Mouse (Mus musculus): ENCODE results near the gene Lrp6. TPM values are rescaled to one million over a fixed set of nuclear protein-coding genes. Genes with fewer than 3 reads are reported as not detected.
A peak's percentile ranks its signal among the peaks of the same experiment; 100 is the strongest.

Lrp6 gene
- polyA plus RNA-seq, 1 experiment: 31.5 TPM

DNA sequence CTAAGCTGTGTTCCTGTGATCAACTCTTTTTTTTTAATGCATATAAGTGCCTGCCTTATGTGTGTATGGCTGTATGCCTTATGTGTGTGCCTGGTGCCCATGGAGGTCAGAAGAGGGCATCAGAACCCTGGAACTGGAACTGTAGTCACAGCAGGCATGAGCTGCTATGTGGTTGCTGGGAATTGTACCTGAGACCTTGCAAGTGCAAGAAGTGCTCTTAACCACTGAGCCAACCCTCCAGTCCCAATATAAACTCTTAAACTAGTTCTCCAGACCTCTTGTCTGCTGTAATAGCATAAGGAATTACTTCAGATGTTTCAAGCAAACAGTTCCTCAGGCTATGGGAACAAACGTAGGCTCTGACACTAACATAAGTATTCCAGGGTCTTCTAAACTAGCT lies 16.4 kb downstream of the Lrp6 start:
- no peak for TF ChIP-seq CTCF (IDR thresholded peaks at IDR 0.05; ENCODE audit: borderline replicate concordance, extremely low read depth, insufficient read depth, insufficient read length)
- no peak for TF ChIP-seq POLR2A (IDR thresholded peaks at IDR 0.05; ENCODE audit: borderline replicate concordance, extremely low read depth, insufficient read depth, insufficient read length, poor library complexity, severe bottlenecking)
- DNase-seq (ENCODE audit: low read depth): no peak

- TF ChIP-seq POLR2A (IDR thresholded peaks at IDR 0.05; ENCODE audit: borderline replicate concordance, extremely low read depth, insufficient read depth, insufficient read length, poor library complexity, severe bottlenecking) (no peak), CTCF (IDR thresholded peaks at IDR 0.05; ENCODE audit: borderline replicate concordance, extremely low read depth, insufficient read depth, insufficient read length) (no peak)
- no peak for DNase-seq (ENCODE audit: low read depth)
Measured at GRCm38 (mm10) chr6:134544843-134545242, 21.9 kb downstream of the Lrp6 start.

GRCm38 (mm10) chr6:134544093-134544492 lies 22.7 kb downstream of the Lrp6 start:
- TF ChIP-seq CTCF (IDR thresholded peaks at IDR 0.05; ENCODE audit: borderline replicate concordance, extremely low read depth, insufficient read depth, insufficient read length): no peak
- no peak for TF ChIP-seq POLR2A (IDR thresholded peaks at IDR 0.05; ENCODE audit: borderline replicate concordance, extremely low read depth, insufficient read depth, insufficient read length, poor library complexity, severe bottlenecking)
- DNase-seq (ENCODE audit: low read depth): no peak

GRCm38 (mm10) chr6:134543607-134544006 lies 23.2 kb downstream of the Lrp6 start:
- no peak for TF ChIP-seq CTCF (IDR thresholded peaks at IDR 0.05; ENCODE audit: borderline replicate concordance, extremely low read depth, insufficient read depth, insufficient read length)
- TF ChIP-seq POLR2A (IDR thresholded peaks at IDR 0.05; ENCODE audit: borderline replicate concordance, extremely low read depth, insufficient read depth, insufficient read length, poor library complexity, severe bottlenecking): no peak

GRCm38 (mm10) chr6:134542374-134542773 lies 24.4 kb downstream of the Lrp6 start:
- TF ChIP-seq POLR2A (IDR thresholded peaks at IDR 0.05; ENCODE audit: borderline replicate concordance, extremely low read depth, insufficient read depth, insufficient read length, poor library complexity, severe bottlenecking) (no peak), CTCF (IDR thresholded peaks at IDR 0.05; ENCODE audit: borderline replicate concordance, extremely low read depth, insufficient read depth, insufficient read length) (no peak)
- DNase-seq (ENCODE audit: low read depth): no peak

More at GRCm38 (mm10) chr6:134543607-134544006, 23.2 kb downstream of the Lrp6 start:
- DNase-seq (ENCODE audit: low read depth): no peak

DNA sequence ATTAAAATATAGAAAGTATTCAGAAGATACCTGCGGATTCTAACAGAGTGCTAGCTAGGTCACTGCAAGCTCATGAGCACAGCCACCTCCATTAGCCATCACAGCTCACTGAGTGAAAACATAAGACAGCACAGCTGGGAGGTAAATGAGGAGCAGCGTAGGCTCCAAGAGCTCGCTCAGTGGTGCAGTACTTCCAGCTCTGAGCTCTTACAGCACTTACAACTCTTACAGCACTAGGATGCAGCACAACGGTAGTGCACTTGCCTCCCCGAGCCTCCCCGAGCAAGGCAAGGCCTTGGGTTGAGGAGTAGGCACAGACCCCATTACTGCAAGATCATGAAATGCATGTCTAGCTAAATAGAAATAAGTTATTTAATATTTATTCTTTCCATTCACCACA lies 26.6 kb downstream of the Lrp6 start:
- no peak for DNase-seq (ENCODE audit: low read depth)
- TF ChIP-seq POLR2A (IDR thresholded peaks at IDR 0.05; ENCODE audit: borderline replicate concordance, extremely low read depth, insufficient read depth, insufficient read length, poor library complexity, severe bottlenecking) (no peak), CTCF (IDR thresholded peaks at IDR 0.05; ENCODE audit: borderline replicate concordance, extremely low read depth, insufficient read depth, insufficient read length) (no peak)

- no peak for TF ChIP-seq CTCF (IDR thresholded peaks at IDR 0.05; ENCODE audit: borderline replicate concordance, extremely low read depth, insufficient read depth, insufficient read length)
- no peak for TF ChIP-seq POLR2A (IDR thresholded peaks at IDR 0.05; ENCODE audit: borderline replicate concordance, extremely low read depth, insufficient read depth, insufficient read length, poor library complexity, severe bottlenecking)
- no peak for DNase-seq (ENCODE audit: low read depth)
Measured at GRCm38 (mm10) chr6:134539459-134539858, 27.3 kb downstream of the Lrp6 start.

DNA sequence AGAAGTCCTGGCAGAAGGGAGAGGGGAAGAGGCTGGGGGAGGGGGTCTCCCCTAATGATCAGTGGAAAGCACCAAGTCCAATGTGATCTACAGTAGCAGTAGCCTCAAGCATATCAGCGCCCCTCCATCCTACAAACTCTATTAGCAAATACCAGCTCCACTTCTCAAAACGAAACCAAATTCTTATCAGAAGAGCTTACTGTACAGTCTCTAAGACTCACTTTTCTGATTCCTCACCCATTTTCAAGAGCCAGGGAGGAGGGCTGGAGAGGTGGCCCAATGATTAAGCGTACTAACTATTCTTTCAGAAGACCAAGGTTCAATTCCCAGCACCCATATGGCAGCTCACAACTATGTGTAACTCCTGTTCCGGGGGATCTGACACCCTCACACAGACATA lies 28.0 kb downstream of the Lrp6 start:
- TF ChIP-seq CTCF (IDR thresholded peaks at IDR 0.05; ENCODE audit: borderline replicate concordance, extremely low read depth, insufficient read depth, insufficient read length): no peak
- no peak for TF ChIP-seq POLR2A (IDR thresholded peaks at IDR 0.05; ENCODE audit: borderline replicate concordance, extremely low read depth, insufficient read depth, insufficient read length, poor library complexity, severe bottlenecking)
- no peak for DNase-seq (ENCODE audit: low read depth)

DNA sequence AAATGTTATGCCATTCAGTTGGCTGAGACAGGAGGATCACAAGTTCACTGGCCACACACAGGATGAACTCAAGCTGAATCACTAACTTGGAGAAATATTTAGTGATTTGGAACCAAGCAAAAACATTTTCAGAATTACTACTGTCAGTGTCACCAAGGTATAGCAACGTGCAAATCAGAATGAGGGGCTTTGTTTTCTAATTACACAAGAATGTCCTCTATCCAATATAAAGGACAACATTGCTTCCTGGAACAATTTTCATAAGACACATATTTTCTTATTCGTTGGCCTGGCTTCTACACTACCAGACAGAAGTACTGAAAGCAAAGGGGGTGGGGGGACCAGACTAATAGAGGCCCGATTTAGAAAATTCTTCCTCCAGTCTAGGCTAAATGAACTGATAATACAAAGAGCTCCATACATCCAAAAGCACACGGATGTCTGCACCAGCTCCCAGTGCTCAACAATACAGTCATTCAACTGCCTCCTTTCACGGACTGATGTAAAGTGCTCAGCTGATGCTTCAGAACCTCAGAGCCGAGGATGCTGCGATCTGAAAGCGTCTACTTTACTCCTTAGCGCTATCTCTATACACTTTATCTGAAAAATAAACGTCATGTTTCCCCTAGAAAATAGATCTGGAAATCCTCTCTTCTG lies 29.2 kb downstream of the Lrp6 start:
- no peak for TF ChIP-seq POLR2A (IDR thresholded peaks at IDR 0.05; ENCODE audit: borderline replicate concordance, extremely low read depth, insufficient read depth, insufficient read length, poor library complexity, severe bottlenecking)
- TF ChIP-seq CTCF (IDR thresholded peaks at IDR 0.05; ENCODE audit: borderline replicate concordance, extremely low read depth, insufficient read depth, insufficient read length): no peak
- peak; percentile 77 for DNase-seq (ENCODE audit: low read depth)

DNA sequence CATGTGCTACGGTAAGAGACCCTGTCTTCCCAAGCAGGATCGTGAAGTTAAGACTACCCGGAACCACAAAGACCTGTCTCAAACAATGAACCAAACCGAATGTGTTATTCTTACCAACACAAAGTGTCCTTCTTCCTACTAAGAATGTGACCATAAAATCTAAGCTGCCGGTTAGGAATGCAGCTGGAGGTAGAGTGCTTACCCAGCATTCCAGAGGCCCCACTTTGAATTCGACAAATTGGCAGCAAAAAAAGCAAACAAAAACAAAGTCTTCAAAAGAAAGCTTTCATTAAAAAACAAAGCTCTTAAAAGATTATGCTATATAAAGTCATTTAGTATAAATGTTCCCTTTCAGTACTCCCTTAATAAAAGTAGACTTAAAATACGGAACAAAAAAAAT lies 31.6 kb downstream of the Lrp6 start:
- no peak for DNase-seq (ENCODE audit: low read depth)
- no peak for TF ChIP-seq CTCF (IDR thresholded peaks at IDR 0.05; ENCODE audit: borderline replicate concordance, extremely low read depth, insufficient read depth, insufficient read length)
- no peak for TF ChIP-seq POLR2A (IDR thresholded peaks at IDR 0.05; ENCODE audit: borderline replicate concordance, extremely low read depth, insufficient read depth, insufficient read length, poor library complexity, severe bottlenecking)

DNA sequence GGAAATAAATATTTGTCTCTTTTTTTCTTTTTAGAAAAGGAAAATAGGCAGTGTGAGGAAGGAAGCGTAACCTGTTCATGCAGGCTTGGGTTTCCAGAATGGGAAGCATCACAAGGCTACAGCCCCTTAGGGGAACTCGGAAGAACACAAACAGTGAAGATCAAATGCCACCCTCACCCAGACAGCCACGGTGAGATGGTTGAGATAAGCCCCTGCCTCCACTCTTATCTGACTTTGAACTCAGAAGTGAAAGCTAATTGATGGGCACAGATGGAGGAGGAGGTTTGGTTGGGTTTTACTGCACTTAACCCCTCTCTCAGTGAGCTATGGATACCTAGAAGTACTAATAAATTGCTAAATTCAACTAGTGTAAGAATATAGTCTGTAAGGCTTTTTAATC lies 33.7 kb downstream of the Lrp6 start:
- DNase-seq (ENCODE audit: low read depth): no peak

DNA sequence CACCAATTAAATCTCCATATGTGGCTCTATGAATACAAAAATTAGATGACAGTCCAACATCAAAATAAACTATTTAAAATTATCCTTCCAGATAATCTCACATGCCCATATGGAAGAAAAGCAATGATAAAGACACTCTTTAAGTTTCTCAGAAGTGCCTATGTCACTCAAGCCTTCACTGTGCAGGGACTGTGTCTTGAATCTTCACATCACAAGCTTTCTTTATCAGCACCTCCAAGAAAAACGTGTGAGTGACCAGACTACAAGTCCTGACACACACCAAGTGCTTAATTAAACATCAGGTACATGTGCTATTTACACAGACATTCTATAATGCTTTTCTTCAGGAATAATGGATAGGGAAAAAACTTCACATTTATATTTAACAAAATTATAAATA lies 34.8 kb downstream of the Lrp6 start:
- no peak for TF ChIP-seq CTCF (IDR thresholded peaks at IDR 0.05; ENCODE audit: borderline replicate concordance, extremely low read depth, insufficient read depth, insufficient read length)
- TF ChIP-seq POLR2A (IDR thresholded peaks at IDR 0.05; ENCODE audit: borderline replicate concordance, extremely low read depth, insufficient read depth, insufficient read length, poor library complexity, severe bottlenecking): no peak
- DNase-seq (ENCODE audit: low read depth): no peak

More for the DNA sequence above, 33.7 kb downstream of the Lrp6 start:
- TF ChIP-seq CTCF (IDR thresholded peaks at IDR 0.05; ENCODE audit: borderline replicate concordance, extremely low read depth, insufficient read depth, insufficient read length) (no peak), POLR2A (IDR thresholded peaks at IDR 0.05; ENCODE audit: borderline replicate concordance, extremely low read depth, insufficient read depth, insufficient read length, poor library complexity, severe bottlenecking) (no peak)

Measured in brain, embryonic 14.5 days (tissue).